Mouse (Mus musculus) midbrain, embryonic 12.5 days (tissue): ENCODE data around the gene Gk2. TPM values are rescaled to one million over a fixed set of nuclear protein-coding genes. Genes with fewer than 3 reads are reported as not detected.

ENCODE experiments used
- ATAC-seq: fragments of 200-750 bp; cut with Nextera tagmentation; 2 replicates; pipeline ENCODE4 v1.8.0; 2017; ENCODE audit warnings: low read depth, moderate TSS enrichment, moderate library complexity; ENCODE audit not compliant: low FRiP score
- H3K27ac ChIP-seq: fragments of 300-500 bp; sonication (generic); replicated peaks from 2 replicates; pipeline ENCODE4 v1.5.1; 2016; ENCODE audit warnings: mild to moderate bottlenecking
- H3K27me3 ChIP-seq: fragments of 300-500 bp; sonication (generic); 2 replicates; pipeline ENCODE4 v1.6.1; 2016; ENCODE audit warnings: mild to moderate bottlenecking
- H3K36me3 ChIP-seq: fragments of 300-500 bp; sonication (generic); 2 replicates; pipeline ENCODE4 v1.6.1; 2016
- H3K4me1 ChIP-seq: fragments of 300-500 bp; sonication (generic); 2 replicates; pipeline ENCODE4 v1.6.1; 2016
- H3K4me2 ChIP-seq: fragments of 300-500 bp; sonication (generic); replicated peaks from 2 replicates; pipeline ENCODE4 v1.6.1; 2016; ENCODE audit warnings: mild to moderate bottlenecking, moderate library complexity
- H3K4me3 ChIP-seq: fragments of 300-500 bp; sonication (generic); 2 replicates; pipeline ENCODE4 v1.5.1; 2016; ENCODE audit warnings: mild to moderate bottlenecking
- H3K9ac ChIP-seq: fragments of 300-500 bp; sonication (generic); replicated peaks from 2 replicates; pipeline ENCODE4 v1.6.1; 2016; ENCODE audit warnings: mild to moderate bottlenecking, moderate library complexity
- H3K9me3 ChIP-seq: fragments of 300-500 bp; sonication (generic); 2 replicates; pipeline ENCODE4 v1.6.1; 2016; ENCODE audit warnings: mild to moderate bottlenecking
- WGBS: fragments of 180-500 bp; shearing (Covaris S2); methylation state at CpG from one replicate; pipeline ENCODE4 v1.1.7; 2016; 5-methylcytosine and 5-hydroxymethylcytosine counted together
- polyA plus RNA-seq: library from polyadenylated mRNA; unstranded; fragments of >200 nt; fragmentation: Nextera tagmentation; extraction: Ambion mirVana; gene quantifications from 2 replicates; pipeline ENCODE4 v1.2.1, GENCODE M21; 2016

Gk2 gene
- polyA plus RNA-seq, 1 experiment from 2014 or later: not detected

GRCm38 (mm10) chr5:97429976-97430375, 26.8 kb downstream of the Gk2 start:
- no peaks in the 10 kb centered on the region for H3K4me1 ChIP-seq
- H3K4me3 ChIP-seq: no peak overlapping the region

GRCm38 (mm10) chr5:97421669-97422068, 35.2 kb downstream of the Gk2 start:
- Histone ChIP-seq H3K4me1 (no peaks in the 10 kb centered on the region), H3K27ac (no peak overlapping the region), H3K9me3 (no peaks in the 10 kb centered on the region), H3K4me2 (no peak overlapping the region), H3K9ac (no peak overlapping the region), H3K4me3 (no peak overlapping the region), H3K36me3 (no peaks in the 10 kb centered on the region), H3K27me3 (no peaks in the 10 kb centered on the region)
- WGBS: 87% methylated on average over 2 of the region's 2 CpGs
- ATAC-seq: no peak

More at GRCm38 (mm10) chr5:97429976-97430375, 26.8 kb downstream of the Gk2 start:
- H3K9me3 ChIP-seq: no peaks in the 10 kb centered on the region
- no peak overlapping the region for H3K4me2 ChIP-seq
- no peaks in the 10 kb centered on the region for H3K36me3 ChIP-seq
- no peaks in the 10 kb centered on the region for H3K27me3 ChIP-seq
- H3K27ac ChIP-seq: no peak overlapping the region
- no peak for ATAC-seq
- WGBS: 92% methylated on average over 9 of the region's 9 CpGs
- no peak overlapping the region for H3K9ac ChIP-seq

- no peaks in the 10 kb centered on the region for H3K36me3 ChIP-seq
- H3K27me3 ChIP-seq: no peaks in the 10 kb centered on the region
- 91% methylated on average over 2 of the region's 2 CpGs for WGBS
- no peak overlapping the region for H3K4me3 ChIP-seq
- no peaks in the 10 kb centered on the region for H3K9me3 ChIP-seq
- H3K9ac ChIP-seq: no peak overlapping the region
- H3K4me1 ChIP-seq: no peaks in the 10 kb centered on the region
- no peak for ATAC-seq
- H3K27ac ChIP-seq: no peak overlapping the region
- no peak overlapping the region for H3K4me2 ChIP-seq
These were observed 39.6 kb downstream of the Gk2 start for GRCm38 (mm10) chr5:97417185-97417584.

GRCm38 (mm10) chr5:97415837-97416236, 41.0 kb downstream of the Gk2 start:
- H3K27me3 ChIP-seq: no peaks in the 10 kb centered on the region
- H3K9me3 ChIP-seq: no peaks in the 10 kb centered on the region
- no peaks in the 10 kb centered on the region for H3K36me3 ChIP-seq
- H3K4me2 ChIP-seq: no peak overlapping the region
- no peaks in the 10 kb centered on the region for H3K4me1 ChIP-seq
- ATAC-seq: peak; percentile 74
- H3K9ac ChIP-seq: no peak overlapping the region
- no peak overlapping the region for H3K4me3 ChIP-seq
- H3K27ac ChIP-seq: no peak overlapping the region
- WGBS: 61% methylated on average over 6 of the region's 6 CpGs

GRCm38 (mm10) chr5:97413716-97414115, 43.1 kb downstream of the Gk2 start:
- no peaks in the 10 kb centered on the region for H3K36me3 ChIP-seq

GRCm38 (mm10) chr5:97410190-97410589, 46.6 kb downstream of the Gk2 start:
- H3K27ac ChIP-seq: no peak overlapping the region; the same call in 1 of the 2 replicates

More at GRCm38 (mm10) chr5:97413716-97414115, 43.1 kb downstream of the Gk2 start:
- Histone ChIP-seq H3K27me3 (no peaks in the 10 kb centered on the region), H3K4me1 (0 out of 2 replicates have a peak, but pooled peaks cover 3% of the 10 kb centered on the region), H3K9ac (no peak overlapping the region), H3K4me3 (no peak overlapping the region), H3K9me3 (no peaks in the 10 kb centered on the region), H3K4me2 (no peak overlapping the region), H3K27ac (no peak overlapping the region)
- 86% methylated on average over 3 of the region's 3 CpGs for WGBS
- ATAC-seq: no peak

GRCm38 (mm10) chr5:97409234-97409704, 47.6 kb downstream of the Gk2 start:
- 54% methylated on average over 4 of the region's 4 CpGs for WGBS
- H3K36me3 ChIP-seq: no peaks in the 10 kb centered on the region
- H3K4me2 ChIP-seq: no peak overlapping the region
- H3K27me3 ChIP-seq: no peaks in the 10 kb centered on the region
- no peak overlapping the region for H3K9ac ChIP-seq
- no peak overlapping the region for H3K4me3 ChIP-seq
- peak; percentile 68 for ATAC-seq
- H3K27ac ChIP-seq: peak overlapping the region; percentile 60; the same call in 1 of the 2 replicates
- H3K9me3 ChIP-seq: no peaks in the 10 kb centered on the region
- H3K4me1 ChIP-seq: 0 out of 2 replicates have a peak, but pooled peaks cover 3% of the 10 kb centered on the region

More at GRCm38 (mm10) chr5:97410190-97410589, 46.6 kb downstream of the Gk2 start:
- Histone ChIP-seq H3K4me3 (no peak overlapping the region), H3K4me2 (no peak overlapping the region), H3K36me3 (no peaks in the 10 kb centered on the region), H3K9ac (no peak overlapping the region), H3K4me1 (0 out of 2 replicates have a peak, but pooled peaks cover 3% of the 10 kb centered on the region), H3K27me3 (no peaks in the 10 kb centered on the region), H3K9me3 (no peaks in the 10 kb centered on the region)
- 69% methylated on average over 6 of the region's 6 CpGs for WGBS
- ATAC-seq: no peak

Other genes starting within 250 kb of the Gk2 start
- gene Naa11, start 64.6 kb downstream of the Gk2 start, polyA plus RNA-seq: not detected in 2 replicates